Mouse (Mus musculus): ENCODE results near the gene Kirrel3. TPM values are rescaled to one million over a fixed set of nuclear protein-coding genes. Genes with fewer than 3 reads are reported as not detected.

The Kirrel3 gene
- polyA plus RNA-seq, 1 experiment from 2014 or later = 2.2 TPM

GRCm38 (mm10) chr9:34993467-34994211, 507.9 kb downstream of the Kirrel3 start:
- 64% methylated on average over 4 of the region's 4 CpGs for WGBS
- H3K27me3 ChIP-seq (replicated peaks) = peaks cover 55% of the 10 kb centered on the region
- no peak overlapping the region for H3K4me3 ChIP-seq (replicated peaks)
- H3K4me1 ChIP-seq (replicated peaks) = 0 out of 2 replicates have a peak, but pooled peaks cover 7% of the 10 kb centered on the region
- no peak overlapping the region for H3K4me2 ChIP-seq (replicated peaks)
- ATAC-seq = no peak
- no peaks in the 10 kb centered on the region for H3K9me3 ChIP-seq
- no peak overlapping the region for H3K9ac ChIP-seq
- H3K27ac ChIP-seq = no peak overlapping the region
- H3K36me3 ChIP-seq = no peaks in the 10 kb centered on the region

DNA sequence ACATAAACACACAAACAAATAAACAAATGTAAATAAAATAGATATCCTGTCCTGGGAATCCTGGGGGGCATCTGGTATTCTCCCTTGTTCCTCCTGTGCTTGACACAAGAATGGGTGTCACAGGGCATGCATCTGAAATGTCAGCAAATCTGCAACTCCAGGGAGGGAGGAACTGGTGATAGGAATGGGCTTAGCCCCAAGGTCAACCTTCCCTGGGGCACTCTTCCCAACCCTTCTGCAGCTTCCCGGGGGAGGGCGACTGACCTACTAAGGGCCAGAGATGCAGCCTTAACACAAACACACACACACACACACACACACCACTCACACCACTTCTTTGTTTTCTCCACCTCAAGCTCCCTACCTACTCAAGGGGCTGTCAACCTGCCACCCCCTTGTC, 509.4 kb downstream of the Kirrel3 start:
- Histone ChIP-seq H3K9me3 (no peaks in the 10 kb centered on the region), H3K4me1 (replicated peaks) (0 out of 2 replicates have a peak, but pooled peaks cover 7% of the 10 kb centered on the region), H3K4me2 (replicated peaks) (no peak overlapping the region), H3K27me3 (replicated peaks) (peaks cover 60% of the 10 kb centered on the region), H3K27ac (no peak overlapping the region), H3K4me3 (replicated peaks) (no peak overlapping the region), H3K36me3 (no peaks in the 10 kb centered on the region), H3K9ac (no peak overlapping the region)
- 100% methylated on average over 2 of the region's 2 CpGs for WGBS
- no peak for ATAC-seq

- no peak for ATAC-seq
Observed at GRCm38 (mm10) chr9:34995660-34996378, 510.1 kb downstream of the Kirrel3 start.

DNA sequence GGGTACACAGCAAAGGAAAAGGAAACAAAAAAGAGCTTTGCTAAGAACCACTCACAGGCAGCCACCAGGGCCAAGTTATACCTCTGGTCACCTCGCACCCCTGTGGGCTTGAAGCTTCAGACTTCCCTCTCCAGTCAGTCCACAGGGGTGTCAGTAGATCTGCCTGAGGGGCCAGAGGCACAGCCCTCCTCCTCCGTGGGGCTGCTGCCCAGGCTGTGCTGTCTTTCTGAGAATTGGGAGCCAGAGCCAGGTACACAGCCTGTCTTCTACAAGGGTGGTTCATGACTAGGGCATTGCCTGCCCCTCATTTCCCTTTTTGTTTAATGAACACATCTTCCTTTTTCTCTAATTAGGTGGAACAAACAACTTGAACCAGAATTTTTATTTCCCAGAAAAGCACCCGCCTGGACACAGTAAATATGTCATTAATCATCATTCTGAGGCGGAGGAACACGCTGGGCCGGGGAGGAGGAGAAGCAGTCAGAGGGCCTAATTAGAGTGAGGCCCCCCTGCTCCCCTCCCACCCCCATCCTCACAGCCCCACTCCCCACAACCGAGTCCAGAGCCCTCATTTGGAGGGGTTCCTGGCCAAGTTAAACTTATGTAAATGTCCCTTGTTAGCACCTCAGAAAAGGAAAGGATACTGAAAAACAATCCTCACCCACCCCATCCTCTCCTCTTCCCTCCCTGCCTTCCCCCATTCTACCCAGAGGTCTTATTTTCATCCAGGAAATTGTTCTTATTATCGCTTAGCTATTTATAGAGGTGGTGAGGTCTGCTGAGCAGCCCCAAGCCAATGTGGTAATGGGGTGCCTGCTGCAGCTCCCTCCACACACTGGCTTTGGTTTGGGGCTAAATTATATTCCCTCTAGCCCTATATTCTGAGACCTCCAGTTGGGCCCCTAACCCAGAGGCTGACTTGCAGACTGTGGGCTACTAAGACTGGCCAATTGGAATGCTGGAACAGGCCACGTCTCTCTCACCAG, 512.5 kb downstream of the Kirrel3 start:
- no peak for ATAC-seq
- WGBS = 43% methylated on average over 9 of the region's 9 CpGs

More at GRCm38 (mm10) chr9:34995660-34996378, 510.1 kb downstream of the Kirrel3 start:
- H3K4me1 ChIP-seq (replicated peaks) = 0 out of 2 replicates have a peak, but pooled peaks cover 7% of the 10 kb centered on the region
- no peak overlapping the region for H3K9ac ChIP-seq
- no peak overlapping the region for H3K4me2 ChIP-seq (replicated peaks)
- WGBS = 69% methylated on average over 15 of the region's 15 CpGs
- no peaks in the 10 kb centered on the region for H3K36me3 ChIP-seq
- H3K27ac ChIP-seq = no peak overlapping the region
- no peaks in the 10 kb centered on the region for H3K9me3 ChIP-seq
- peaks cover 53% of the 10 kb centered on the region for H3K27me3 ChIP-seq (replicated peaks)
- no peak overlapping the region for H3K4me3 ChIP-seq (replicated peaks)

GRCm38 (mm10) chr9:35004113-35004512, 518.4 kb downstream of the Kirrel3 start:
- no peak overlapping the region for H3K4me3 ChIP-seq (replicated peaks)
- no peaks in the 10 kb centered on the region for H3K4me1 ChIP-seq (replicated peaks)
- 56% methylated on average over 4 of the region's 4 CpGs for WGBS
- ATAC-seq = 0 out of 2 replicates have a peak, but pooled peaks have one; percentile 17
- no peak overlapping the region for H3K9ac ChIP-seq
- H3K27ac ChIP-seq = no peak overlapping the region
- H3K9me3 ChIP-seq = no peaks in the 10 kb centered on the region
- no peaks in the 10 kb centered on the region for H3K36me3 ChIP-seq
- peaks cover 18% of the 10 kb centered on the region for H3K27me3 ChIP-seq (replicated peaks)
- no peak overlapping the region for H3K4me2 ChIP-seq (replicated peaks)

More for the DNA sequence above, 512.5 kb downstream of the Kirrel3 start:
- Histone ChIP-seq H3K36me3 (no peaks in the 10 kb centered on the region), H3K4me2 (replicated peaks) (no peak overlapping the region), H3K9me3 (no peaks in the 10 kb centered on the region), H3K27me3 (replicated peaks) (peaks cover 46% of the 10 kb centered on the region), H3K27ac (no peak overlapping the region), H3K9ac (no peak overlapping the region), H3K4me3 (replicated peaks) (no peak overlapping the region), H3K4me1 (replicated peaks) (0 out of 2 replicates have a peak, but pooled peaks cover 5% of the 10 kb centered on the region)

DNA sequence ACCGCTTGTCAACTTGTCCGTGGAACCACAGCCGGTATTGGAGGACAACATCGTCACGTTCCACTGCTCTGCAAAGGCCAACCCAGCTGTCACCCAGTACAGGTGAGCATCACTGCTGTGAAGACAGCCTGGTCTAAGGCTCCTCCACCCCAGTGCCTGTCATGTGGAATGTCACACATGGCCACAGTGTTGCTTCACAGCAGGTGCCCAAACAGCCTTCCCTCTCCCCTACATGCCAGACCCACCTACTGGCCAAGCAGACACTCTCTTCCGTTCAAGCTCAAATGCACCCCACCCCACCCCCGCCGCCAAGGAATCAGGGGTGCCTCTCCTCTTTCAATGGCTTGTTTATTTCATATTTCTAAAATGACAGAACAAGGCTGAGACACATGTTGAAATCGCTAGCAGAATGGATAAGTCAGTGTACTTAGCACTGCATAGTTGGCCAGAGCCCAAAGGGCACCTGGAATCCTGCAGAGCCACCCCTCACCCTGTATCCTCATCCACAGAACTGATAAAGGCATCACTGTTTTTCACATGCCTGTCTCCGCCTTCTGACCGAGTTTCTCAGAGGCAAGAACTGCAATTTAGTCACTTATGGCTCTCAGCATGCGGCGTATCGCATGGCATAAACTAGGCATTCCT, 522.1 kb downstream of the Kirrel3 start:
- ATAC-seq = no peak
- 81% methylated on average over 14 of the region's 14 CpGs for WGBS

DNA sequence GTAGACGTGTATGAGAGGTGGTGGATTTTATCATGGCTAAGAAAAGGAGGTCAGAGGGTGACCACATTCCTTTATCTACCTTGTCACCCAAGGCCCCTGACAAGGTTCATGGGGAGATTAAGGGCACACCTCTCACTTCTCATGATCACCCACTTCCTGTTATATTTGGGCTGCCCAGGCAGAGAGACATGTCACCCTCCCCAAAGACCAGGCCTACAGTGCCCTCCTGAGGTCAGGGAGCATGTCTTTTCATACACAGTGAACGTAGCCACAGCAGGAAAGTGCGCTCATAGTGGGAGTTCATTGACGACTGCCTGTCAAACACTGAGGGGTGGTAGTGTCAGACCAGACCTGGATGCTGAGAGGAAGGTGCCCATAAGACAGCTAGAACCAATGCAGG, 531.1 kb downstream of the Kirrel3 start:
- H3K4me1 ChIP-seq (replicated peaks) = peaks cover 13% of the 10 kb centered on the region
- no peaks in the 10 kb centered on the region for H3K9me3 ChIP-seq
- WGBS = 55% methylated on average over 4 of the region's 4 CpGs
- H3K36me3 ChIP-seq = no peaks in the 10 kb centered on the region
- H3K4me2 ChIP-seq (replicated peaks) = no peak overlapping the region
- no peaks in the 10 kb centered on the region; the same call in 1 of the 2 replicates for H3K27me3 ChIP-seq (replicated peaks)
- 0 out of 2 replicates have a peak, but pooled peaks have one; percentile 22 for ATAC-seq
- no peak overlapping the region for H3K4me3 ChIP-seq (replicated peaks)
- H3K9ac ChIP-seq = no peak overlapping the region
- no peak overlapping the region for H3K27ac ChIP-seq

More for the DNA sequence above, 522.1 kb downstream of the Kirrel3 start:
- Histone ChIP-seq H3K9ac (no peak overlapping the region), H3K36me3 (no peaks in the 10 kb centered on the region), H3K4me2 (replicated peaks) (no peak overlapping the region), H3K27me3 (replicated peaks) (peaks cover 18% of the 10 kb centered on the region), H3K9me3 (no peaks in the 10 kb centered on the region), H3K4me1 (replicated peaks) (no peaks in the 10 kb centered on the region), H3K27ac (no peak overlapping the region), H3K4me3 (replicated peaks) (no peak overlapping the region)

GRCm38 (mm10) chr9:35017563-35017962, 531.9 kb downstream of the Kirrel3 start:
- H3K4me2 ChIP-seq (replicated peaks) = peak overlapping the region; percentile 37
- peaks cover 13% of the 10 kb centered on the region for H3K4me1 ChIP-seq (replicated peaks)
- no peak overlapping the region for H3K4me3 ChIP-seq (replicated peaks)
- no peaks in the 10 kb centered on the region for H3K36me3 ChIP-seq
- H3K9ac ChIP-seq = no peak overlapping the region
- H3K9me3 ChIP-seq = no peaks in the 10 kb centered on the region
- no peaks in the 10 kb centered on the region; the same call in 1 of the 2 replicates for H3K27me3 ChIP-seq (replicated peaks)
- H3K27ac ChIP-seq = no peak overlapping the region
- 19% methylated on average over 13 of the region's 13 CpGs for WGBS
- peak; percentile 32; the same call in 1 of the 2 replicates for ATAC-seq

GRCm38 (mm10) chr9:35018056-35018455, 532.4 kb downstream of the Kirrel3 start:
- H3K9me3 ChIP-seq = no peaks in the 10 kb centered on the region
- no peak overlapping the region for H3K9ac ChIP-seq
- no peaks in the 10 kb centered on the region for H3K36me3 ChIP-seq
- H3K27me3 ChIP-seq (replicated peaks) = no peaks in the 10 kb centered on the region; the same call in 1 of the 2 replicates
- no peak overlapping the region for H3K4me3 ChIP-seq (replicated peaks)
- H3K27ac ChIP-seq = no peak overlapping the region
- H3K4me2 ChIP-seq (replicated peaks) = 0 out of 2 replicates have a peak overlapping the region, but pooled peaks have one; percentile 37
- H3K4me1 ChIP-seq (replicated peaks) = peaks cover 13% of the 10 kb centered on the region
- 0 out of 2 replicates have a peak, but pooled peaks have one; percentile 26 for ATAC-seq
- 23% methylated on average over 5 of the region's 5 CpGs for WGBS

DNA sequence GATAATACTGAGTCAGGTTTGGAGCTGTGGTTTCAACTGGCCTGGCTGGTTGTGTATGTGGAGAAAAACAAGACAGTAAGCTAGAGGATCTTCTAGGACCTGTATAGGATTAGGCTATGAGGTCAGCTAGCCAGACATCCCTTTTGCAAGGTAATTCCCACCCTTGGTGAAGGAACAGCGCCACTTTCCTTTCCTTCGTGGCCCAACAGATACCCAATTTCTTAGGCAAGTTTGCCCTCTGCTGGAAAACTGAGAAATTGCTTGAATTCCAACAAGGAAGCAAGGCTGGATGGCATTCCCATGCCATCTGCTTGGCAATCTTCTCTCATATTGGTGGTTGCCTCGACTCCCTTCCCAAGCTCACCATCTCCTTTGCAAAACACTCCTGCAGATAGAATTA, 533.7 kb downstream of the Kirrel3 start:
- no peaks in the 10 kb centered on the region for H3K9me3 ChIP-seq
- H3K4me3 ChIP-seq (replicated peaks) = no peak overlapping the region
- no peaks in the 10 kb centered on the region for H3K36me3 ChIP-seq
- H3K27me3 ChIP-seq (replicated peaks) = no peaks in the 10 kb centered on the region
- 16% methylated on average over 3 of the region's 3 CpGs for WGBS
- ATAC-seq = peak; percentile 49
- H3K4me1 ChIP-seq (replicated peaks) = peaks cover 13% of the 10 kb centered on the region
- H3K4me2 ChIP-seq (replicated peaks) = no peak overlapping the region
- no peak overlapping the region for H3K27ac ChIP-seq
- no peak overlapping the region for H3K9ac ChIP-seq

DNA sequence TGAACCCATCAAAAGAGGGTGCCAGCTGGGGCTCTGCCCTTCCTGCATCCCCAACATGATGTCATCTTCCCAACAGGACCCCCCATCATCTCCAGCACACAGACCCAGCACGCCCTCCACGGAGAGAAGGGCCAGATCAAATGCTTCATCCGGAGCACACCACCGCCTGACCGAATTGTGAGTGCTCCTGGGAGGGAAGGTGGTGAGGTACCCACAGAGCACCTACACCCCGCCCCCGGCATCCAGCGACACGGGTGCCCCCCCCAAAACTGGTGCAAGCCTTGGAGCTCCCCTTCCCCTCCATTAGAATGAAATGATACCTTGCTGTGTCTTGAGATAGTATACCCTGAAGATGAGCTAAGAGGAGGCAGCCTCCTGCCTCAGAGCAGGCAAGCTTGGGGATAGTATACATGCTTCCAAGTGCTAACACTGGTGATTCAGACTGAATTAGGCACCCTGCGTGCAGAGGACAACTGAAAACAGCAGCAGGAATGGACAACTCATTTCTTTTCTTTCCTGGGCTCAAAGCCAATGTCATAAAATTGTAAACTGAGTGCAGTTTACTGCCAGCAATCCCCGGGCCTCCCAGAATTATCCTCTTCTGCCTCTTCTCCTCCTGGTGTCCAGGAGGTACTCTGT, 534.4 kb downstream of the Kirrel3 start:
- Histone ChIP-seq H3K4me2 (replicated peaks) (no peak overlapping the region), H3K27ac (no peak overlapping the region), H3K9me3 (no peaks in the 10 kb centered on the region), H3K27me3 (replicated peaks) (peaks cover 4% of the 10 kb centered on the region), H3K36me3 (no peaks in the 10 kb centered on the region), H3K9ac (no peak overlapping the region), H3K4me3 (replicated peaks) (no peak overlapping the region), H3K4me1 (replicated peaks) (peaks cover 18% of the 10 kb centered on the region)
- WGBS = 47% methylated on average over 11 of the region's 11 CpGs
- ATAC-seq = no peak
